Mouse (Mus musculus): ENCODE results near the gene Swap70.

DNA sequence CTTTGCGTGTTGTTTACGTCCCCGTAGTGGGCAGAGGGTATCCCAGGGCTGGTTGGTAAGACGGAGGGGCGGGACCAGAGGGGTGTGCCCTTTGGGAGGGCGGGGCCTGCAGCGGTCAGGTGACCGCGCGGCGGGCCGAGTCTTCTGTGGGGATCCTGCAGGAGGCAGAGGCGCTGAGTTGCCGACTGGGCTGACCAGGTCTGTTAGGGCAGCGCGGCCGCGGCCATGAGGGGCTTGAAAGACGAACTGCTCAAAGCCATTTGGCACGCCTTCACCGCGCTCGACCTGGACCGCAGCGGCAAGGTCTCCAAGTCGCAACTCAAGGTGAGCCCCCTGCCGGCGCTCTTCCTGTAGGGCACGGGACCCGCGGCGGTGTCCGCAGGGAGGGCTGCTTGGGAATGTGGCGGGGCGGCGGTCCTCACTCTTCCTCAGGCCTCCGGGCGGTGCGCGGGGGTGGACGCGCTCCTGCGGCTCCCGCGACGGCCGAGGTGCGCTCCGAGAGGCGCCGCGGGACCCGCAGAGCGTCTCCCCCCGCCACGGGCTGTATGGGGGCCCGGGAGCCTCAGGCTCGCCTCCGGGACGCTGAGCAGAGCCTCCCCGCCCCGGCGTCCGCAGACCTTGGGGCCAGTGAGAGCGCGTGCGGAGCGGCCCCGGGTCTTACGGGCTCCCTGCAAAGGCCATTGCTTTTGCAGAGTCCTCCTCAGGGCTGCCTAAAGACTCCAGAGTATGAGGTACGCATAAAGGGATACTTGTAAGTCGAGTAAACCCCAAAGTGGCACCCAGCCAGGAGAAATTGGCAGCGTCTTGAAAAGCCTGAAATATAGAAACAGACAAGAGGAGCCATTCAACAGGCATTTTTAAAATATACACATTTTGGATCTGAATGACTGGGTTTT lies at the start of gene Swap70:
- TF ChIP-seq CTCF (IDR thresholded peaks at IDR 0.05; ENCODE audit: control insufficient read depth, insufficient read depth, insufficient replicate concordance, low read depth, low read length) (peak; percentile 24; the same call in 1 of the 2 replicates), POLR2A (IDR thresholded peaks at IDR 0.05; ENCODE audit: control insufficient read depth, low read depth, low read length) (peak; percentile 91)

Data from testis, adult 2 months (tissue).